In the genomic region with DNA sequence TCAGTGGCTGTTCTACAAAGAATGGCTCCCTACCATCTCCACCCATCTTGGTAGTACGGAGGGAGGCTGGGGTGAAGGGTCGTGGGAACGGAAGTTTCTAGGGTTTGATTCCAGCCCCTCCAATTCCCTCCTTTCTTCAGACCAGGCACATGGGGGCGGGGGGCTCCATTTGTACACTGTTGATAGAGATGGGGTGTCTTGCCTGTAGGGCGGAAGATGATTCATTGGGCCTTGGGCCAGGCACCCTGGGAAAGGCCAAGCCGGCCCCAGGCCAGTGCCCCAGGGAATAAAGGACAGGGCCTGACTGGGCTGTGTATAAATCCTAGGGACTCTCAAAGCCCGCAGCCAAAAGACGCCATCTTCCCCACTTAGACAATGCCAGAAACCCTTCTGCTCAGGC, we compare ENCODE assay signal across 8 mouse cellular contexts. TPM values are rescaled to one million over a fixed set of nuclear protein-coding genes. Genes with fewer than 3 reads are reported as not detected.
DNase-seq lines count a peak whose midpoint lies in the region; ATAC-seq and TF ChIP-seq lines count a peak whose summit lies in the region.

No protein-coding gene starts in this region.

- DNase-seq in gastrocnemius, adult 2 months: peak; percentile 67
- no peak for DNase-seq in gastrocnemius, adult 18-20 months (ENCODE audit: low spot score)
- DNase-seq in kidney, adult 2 months: peak; percentile 71
- DNase-seq in lung, postnatal 14 days: peak; percentile 59
- no peak for DNase-seq in layer of hippocampus, adult 18-20 months (ENCODE audit: low spot score in 2 of 2)

- peak overlapping the region; percentile 82 for H3K27ac ChIP-seq in gastrocnemius, adult 2 months
- peak overlapping the region; percentile 87 for H3K27ac ChIP-seq in embryonic facial prominence, embryonic 15.5 days (replicated peaks)
- H3K27ac ChIP-seq in kidney, adult 2 months (ENCODE audit: insufficient read depth, low read depth, low read length): peak overlapping the region; percentile 66; the same call in 1 of the 2 replicates
- no peak overlapping the region for H3K27ac ChIP-seq in midbrain, embryonic 15.5 days

- WGBS in embryonic facial prominence, embryonic 15.5 days: 76% methylated on average over 8 of the region's 8 CpGs
- 66% methylated on average over 8 of the region's 8 CpGs for WGBS in kidney, adult 2 months
- WGBS in midbrain, embryonic 15.5 days: 79% methylated on average over 8 of the region's 8 CpGs

- H3K9ac ChIP-seq in embryonic facial prominence, embryonic 15.5 days: no peak overlapping the region
- H3K9ac ChIP-seq in midbrain, embryonic 15.5 days: no peak overlapping the region

- peak overlapping the region; percentile 53 for H3K4me3 ChIP-seq in gastrocnemius, adult 2 months
- no peak overlapping the region for H3K4me3 ChIP-seq in embryonic facial prominence, embryonic 15.5 days (replicated peaks)
- no peak overlapping the region for H3K4me3 ChIP-seq in kidney, adult 2 months (ENCODE audit: insufficient read depth, low read depth, low read length)
- H3K4me3 ChIP-seq in midbrain, embryonic 15.5 days: no peak overlapping the region

- no peaks in the 10 kb centered on the region for H3K9me3 ChIP-seq in embryonic facial prominence, embryonic 15.5 days (replicated peaks)
- no peaks in the 10 kb centered on the region for H3K9me3 ChIP-seq in midbrain, embryonic 15.5 days

- H3K27me3 ChIP-seq in embryonic facial prominence, embryonic 15.5 days: no peaks in the 10 kb centered on the region
- H3K27me3 ChIP-seq in kidney, adult 2 months (replicated peaks; ENCODE audit: control insufficient read depth, insufficient read depth, low read length): no peaks in the 10 kb centered on the region
- H3K27me3 ChIP-seq in midbrain, embryonic 15.5 days (replicated peaks): no peaks in the 10 kb centered on the region

- TF ChIP-seq CTCF in gastrocnemius, adult 2 months (IDR thresholded peaks at IDR 0.05): no peak
- TF ChIP-seq CTCF in kidney, adult 2 months (conservative IDR thresholded peaks at IDR 0.05; ENCODE audit: insufficient read depth, insufficient read length, low read depth, low read length): no peak

- H3K4me1 ChIP-seq in embryonic facial prominence, embryonic 15.5 days: peaks cover 55% of the 10 kb centered on the region
- H3K4me1 ChIP-seq in kidney, adult 2 months (ENCODE audit: control insufficient read depth, insufficient read depth, low read length): peaks cover 28% of the 10 kb centered on the region
- H3K4me1 ChIP-seq in midbrain, embryonic 15.5 days: peaks cover 10% of the 10 kb centered on the region

- H3K36me3 ChIP-seq in embryonic facial prominence, embryonic 15.5 days: peaks cover 12% of the 10 kb centered on the region; the same call in 1 of the 2 replicates
- H3K36me3 ChIP-seq in kidney, adult 2 months (ENCODE audit: control insufficient read depth, insufficient read depth, low read length): no peaks in the 10 kb centered on the region
- H3K36me3 ChIP-seq in midbrain, embryonic 15.5 days (replicated peaks): no peaks in the 10 kb centered on the region

- peak overlapping the region; percentile 44; the same call in 1 of the 2 replicates for H3K4me2 ChIP-seq in embryonic facial prominence, embryonic 15.5 days (replicated peaks)
- H3K4me2 ChIP-seq in midbrain, embryonic 15.5 days: no peak overlapping the region

- intact Hi-C loops in gastrocnemius, adult 2 months (cut with DNase I): loop anchor here (5.0 kb wide), 2 partner anchors 79 to 144 kb away; no protein-coding TSS in a partner anchor

- TF ChIP-seq POLR2A in kidney, adult 2 months (IDR thresholded peaks at IDR 0.05; ENCODE audit: low read depth, low read length): no peak

- ATAC-seq in embryonic facial prominence, embryonic 15.5 days (ENCODE audit: insufficient number of reproducible peaks, low FRiP score, low TSS enrichment, low read depth): no peak
- ATAC-seq in frontal cortex, adult (ENCODE audit: low TSS enrichment): no peak
- ATAC-seq in midbrain, embryonic 15.5 days (replicated peaks): no peak; the same call in 1 of the 2 replicates

RNA-seq across cellular contexts. Expression of a gene that starts 23.8 kb away (rescaled TPM):
- total RNA-seq in gastrocnemius, adult 2 months (2021): 10 to 100 TPM; 20.9 to 33.3 TPM
- total RNA-seq in gastrocnemius, adult 18-20 months (2021): 10 to 100 TPM; 32.1 to 35.5 TPM
- polyA plus RNA-seq in embryonic facial prominence, embryonic 15.5 days (2015; fragmentation: Nextera tagmentation; extraction: Ambion mirVana): 8.7 and 10.5 TPM in 2 replicates
- polyA plus RNA-seq in kidney, adult 2 months (2012; rRNA removed): 25.4 and 29.3 TPM in 2 replicates
- 100 to 1,000 TPM; 171 to 178 TPM for total RNA-seq in layer of hippocampus, adult 18-20 months (2021)
- polyA plus RNA-seq in midbrain, embryonic 15.5 days (2015; fragmentation: Nextera tagmentation; extraction: Ambion mirVana): 13.9 and 14.4 TPM in 2 replicates

RNA-seq across cellular contexts. Expression of a gene that starts 44.8 kb away (rescaled TPM):
- 10 to 100 TPM in 1 of 2 experiments, 1 to 10 TPM in 1; 9.5 to 19.8 TPM for total RNA-seq in gastrocnemius, adult 2 months (2021)
- 10 to 100 TPM; 15.5 to 23.8 TPM for total RNA-seq in gastrocnemius, adult 18-20 months (2021)
- 3.5 and 4.2 TPM in 2 replicates for polyA plus RNA-seq in embryonic facial prominence, embryonic 15.5 days (2015; fragmentation: Nextera tagmentation; extraction: Ambion mirVana)
- polyA plus RNA-seq in kidney, adult 2 months (2012; rRNA removed): 1.5 and 3.8 TPM in 2 replicates
- total RNA-seq in layer of hippocampus, adult 18-20 months (2021): 10 to 100 TPM; 11.5 to 13.7 TPM
- 4.7 and 5.9 TPM in 2 replicates for polyA plus RNA-seq in midbrain, embryonic 15.5 days (2015; fragmentation: Nextera tagmentation; extraction: Ambion mirVana)

Comparison
In these comparisons a context has a peak if more than half of its experiments do, and no peak if none do; other contexts are left out.
1. DNase-seq: peak in gastrocnemius, adult 2 months (single experiment), kidney, adult 2 months (single experiment) and lung, postnatal 14 days (single experiment); none in gastrocnemius, adult 18-20 months (single experiment) and layer of hippocampus, adult 18-20 months (0 of 2).
2. RNA of a gene that starts 23.8 kb away (total RNA-seq): 171 to 178 TPM in layer of hippocampus, adult 18-20 months; 32.1 to 35.5 TPM in gastrocnemius, adult 18-20 months and 20.9 to 33.3 TPM in gastrocnemius, adult 2 months; every median in the first group is over 4 times any median in the second.